Mouse (Mus musculus) CD4-positive, CD25-positive, alpha-beta regulatory T cell, adult 4 months (primary cell): ENCODE measurements at regions not wholly inside any gene's neighbourhood (a gene's known extent, or its start where the extent isn't known, plus 50 kb on each side); places are given as distances from the start of the nearest gene placed in this dataset.
A peak's percentile ranks its signal among the peaks of the same experiment; 100 is the strongest.

Experiments
- ATAC-seq: one replicate; pipeline ENCODE4 v1.8.0; 2017

DNA sequence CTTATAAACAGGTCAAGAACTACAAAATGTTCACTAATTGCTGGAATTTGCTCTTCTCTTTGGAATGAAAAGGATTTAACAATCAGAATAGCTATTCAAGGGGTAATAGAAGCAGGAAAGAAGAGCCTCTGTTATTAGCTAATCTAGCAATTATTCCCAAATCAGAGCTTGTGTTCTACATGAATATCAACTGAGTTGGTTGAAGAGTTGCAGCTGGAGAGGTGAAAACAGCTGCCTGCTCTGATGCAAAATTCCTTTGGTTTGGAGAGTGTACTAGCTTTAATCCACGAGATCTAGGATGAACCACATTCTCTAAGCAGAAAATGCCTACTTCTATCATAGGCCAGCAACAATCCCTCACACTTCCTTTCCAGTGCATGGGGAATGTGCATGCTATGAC is 674.8 kb downstream of the Gsdmc2 start:
- ATAC-seq: no peak

- no peak for ATAC-seq
Observed at GRCm38 (mm10) chr15:63166411-63166810, 678.6 kb downstream of the Gsdmc2 start.

GRCm38 (mm10) chr15:63163550-63164279 is 681.3 kb downstream of the Gsdmc2 start:
- no peak for ATAC-seq

- ATAC-seq: no peak
Observed at GRCm38 (mm10) chr15:63162881-63163549, 682.0 kb downstream of the Gsdmc2 start.

DNA sequence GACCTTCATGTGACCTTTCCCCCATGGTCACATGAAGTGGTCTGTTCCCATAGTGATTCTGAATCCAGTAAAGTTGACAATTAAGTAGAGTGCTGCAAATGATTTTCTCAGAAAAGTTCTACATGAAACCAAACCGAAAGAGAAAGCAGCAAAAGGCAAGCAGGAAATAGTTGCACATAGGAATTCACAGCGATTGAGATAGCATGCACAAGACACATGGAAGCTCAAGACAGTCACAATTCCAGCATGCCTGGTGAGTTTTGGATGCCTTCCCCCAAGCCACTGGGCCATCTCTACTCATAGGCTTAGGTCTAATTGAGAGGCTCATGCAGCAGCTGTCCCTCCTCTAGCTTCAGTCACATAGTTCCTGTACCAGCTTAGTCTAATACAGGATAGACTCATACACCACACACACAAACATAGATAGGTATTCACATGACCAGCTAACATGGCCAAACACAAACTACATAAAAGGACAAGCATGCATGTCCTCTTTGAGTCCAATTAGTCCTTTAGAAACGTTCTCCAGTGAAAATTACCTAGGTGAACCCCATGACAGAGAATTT is 721.8 kb downstream of the Gsdmc2 start:
- peak; percentile 94 for ATAC-seq

- no peak for ATAC-seq
Observed at GRCm38 (mm10) chr15:63112918-63113317, 732.1 kb downstream of the Gsdmc2 start.

DNA sequence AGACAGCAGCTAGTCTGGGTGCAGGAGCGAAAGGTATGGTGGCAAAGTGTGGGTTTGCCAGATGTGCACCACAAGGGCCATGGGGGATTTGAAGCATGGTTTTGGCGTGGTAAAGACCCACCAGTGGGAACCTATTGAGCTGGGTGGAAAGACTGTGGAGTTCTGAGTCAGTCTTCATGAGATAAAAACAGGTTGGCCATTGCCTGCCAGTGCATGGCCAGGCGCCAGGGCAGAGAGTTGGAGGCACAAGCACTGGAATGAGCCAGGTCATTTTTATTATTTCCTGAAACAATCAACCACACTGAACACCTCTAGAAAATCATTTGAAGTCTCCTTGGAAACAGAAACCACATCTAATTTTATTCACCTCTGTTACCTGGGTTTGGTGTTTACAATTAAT is 744.9 kb downstream of the Gsdmc2 start:
- ATAC-seq: no peak

DNA sequence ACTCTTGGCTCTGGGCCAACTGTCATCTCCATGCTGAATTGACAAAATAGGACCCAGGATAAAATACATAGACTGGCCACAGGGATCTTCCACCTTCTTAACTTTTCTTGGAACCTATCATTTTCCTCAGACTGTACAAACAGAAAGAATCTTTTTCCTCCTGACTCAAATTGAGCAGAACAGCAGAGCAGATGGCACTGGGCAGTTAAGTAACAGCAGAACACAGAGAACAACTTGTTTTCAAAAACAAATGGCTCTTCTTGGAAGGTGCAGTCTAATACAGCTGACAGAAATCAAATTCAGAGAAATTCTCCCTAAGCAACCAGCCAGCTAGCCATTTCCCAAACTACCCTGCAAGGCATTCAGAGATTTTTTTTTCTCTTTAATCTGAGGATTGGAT is 763.0 kb downstream of the Gsdmc2 start:
- ATAC-seq: no peak

- no peak for ATAC-seq
Observed at GRCm38 (mm10) chr15:63079825-63080224, 765.2 kb downstream of the Gsdmc2 start.

DNA sequence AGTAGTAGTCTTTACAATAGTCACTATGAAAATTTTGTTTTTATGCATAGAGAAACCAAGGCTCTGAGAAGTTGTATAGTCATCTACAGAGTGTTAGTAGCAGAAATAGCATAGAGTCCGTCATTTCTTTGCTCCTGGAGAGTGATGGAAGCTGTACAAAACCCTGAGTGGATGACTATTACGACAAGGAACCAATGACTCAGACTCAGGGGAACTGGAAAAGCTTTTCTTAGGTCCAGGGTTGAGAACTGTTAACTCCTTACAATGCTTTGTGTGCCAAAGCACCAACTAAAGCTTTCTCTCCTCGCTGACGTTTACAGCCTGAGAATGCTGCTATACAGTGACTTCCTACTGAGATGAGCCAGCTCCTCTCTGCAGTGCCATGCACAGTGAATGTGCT is 773.1 kb downstream of the Gsdmc2 start:
- no peak for ATAC-seq

DNA sequence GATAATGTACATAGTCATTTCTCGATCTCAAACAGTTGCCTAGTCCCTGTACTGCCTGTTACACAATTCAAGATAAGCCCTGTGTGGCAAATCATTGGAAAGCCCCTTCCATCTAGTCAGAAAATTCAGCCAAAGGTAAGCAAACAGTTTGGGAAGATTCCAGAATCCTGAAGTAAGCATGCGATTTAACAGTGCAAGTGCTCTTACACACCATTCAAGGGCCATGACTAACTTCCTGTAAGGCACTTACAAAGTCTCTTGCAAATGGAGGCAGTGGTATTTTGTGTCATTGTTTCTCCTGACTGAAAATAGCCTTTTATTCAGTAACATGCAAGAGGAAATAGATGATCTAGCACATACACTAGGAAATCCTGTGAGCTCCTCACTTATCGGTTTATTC is 777.9 kb downstream of the Gsdmc2 start:
- ATAC-seq: no peak

GRCm38 (mm10) chr15:63066020-63066439 is 778.9 kb downstream of the Gsdmc2 start:
- ATAC-seq: no peak

DNA sequence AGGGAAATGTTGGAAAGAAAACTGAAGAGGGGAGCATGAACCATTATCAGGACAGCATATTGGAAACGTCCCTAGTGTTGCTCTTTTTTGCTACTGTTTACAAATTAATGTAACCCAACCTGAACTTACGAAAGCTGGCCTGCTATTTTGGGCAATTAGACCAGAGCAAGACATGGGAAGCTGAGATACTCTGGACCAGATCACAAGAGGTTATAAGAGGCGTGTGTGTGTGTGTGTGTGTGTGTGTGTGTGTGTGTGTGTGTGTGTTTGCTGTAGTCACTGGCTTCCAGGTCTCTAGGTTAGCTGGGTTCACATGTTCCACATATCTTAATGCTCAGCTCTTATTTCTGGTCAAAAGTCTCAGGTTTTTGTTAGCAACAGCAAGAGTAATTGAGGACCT is 783.1 kb downstream of the Gsdmc2 start:
- ATAC-seq: no peak

- no peak for ATAC-seq
Observed at GRCm38 (mm10) chr15:63060826-63061225, 784.2 kb downstream of the Gsdmc2 start.

DNA sequence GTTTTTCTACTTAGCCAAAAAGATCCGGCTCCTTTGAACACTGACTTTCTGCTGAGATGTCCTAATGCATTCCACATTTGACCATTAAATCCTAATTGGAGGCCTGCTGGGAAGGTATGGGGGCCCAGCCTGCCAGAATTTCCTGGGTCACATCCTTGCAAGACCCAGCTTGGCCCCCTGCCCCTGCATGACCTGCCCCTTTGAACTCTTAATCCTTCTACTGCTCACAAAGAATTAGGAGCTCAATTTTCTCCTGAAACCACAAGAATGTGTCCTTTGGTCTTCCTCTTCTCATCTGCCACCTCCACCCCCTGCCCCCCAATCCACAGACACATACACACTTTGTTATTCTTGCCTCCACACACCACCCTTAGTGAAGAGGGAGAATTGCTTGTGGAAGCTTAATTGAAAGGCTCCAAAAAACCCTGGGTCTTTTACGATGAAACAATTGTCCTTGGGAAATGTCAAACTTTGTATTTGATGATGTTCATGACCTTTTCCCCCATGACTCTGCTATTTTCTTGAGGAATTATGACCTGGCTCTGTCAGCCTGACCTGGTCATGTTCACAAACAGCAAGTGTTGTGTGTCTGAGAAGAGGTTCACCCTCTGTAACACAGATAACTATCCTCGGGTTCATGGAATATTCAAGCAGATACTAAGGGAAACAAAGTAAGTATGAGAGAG is 792.3 kb downstream of the Gsdmc2 start:
- ATAC-seq: no peak

DNA sequence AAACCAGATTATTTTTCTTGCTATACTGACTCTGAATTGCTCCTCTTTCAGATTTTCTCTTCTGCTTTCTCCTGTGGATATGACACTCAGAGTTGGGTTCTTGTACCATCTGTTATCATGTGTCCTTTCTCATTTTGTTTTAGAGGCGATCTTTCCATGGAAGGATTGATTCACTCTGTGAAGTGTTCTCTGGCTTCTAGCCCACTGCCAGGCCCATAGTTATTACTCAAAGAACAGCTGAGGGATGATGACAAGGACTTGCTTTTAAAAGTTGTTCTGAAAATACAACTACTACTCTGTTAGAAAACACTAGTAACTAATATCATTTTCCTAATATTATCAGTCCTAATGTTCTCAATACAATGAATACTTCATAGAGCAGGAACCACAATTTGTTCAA is 794.9 kb downstream of the Gsdmc2 start:
- ATAC-seq: no peak

DNA sequence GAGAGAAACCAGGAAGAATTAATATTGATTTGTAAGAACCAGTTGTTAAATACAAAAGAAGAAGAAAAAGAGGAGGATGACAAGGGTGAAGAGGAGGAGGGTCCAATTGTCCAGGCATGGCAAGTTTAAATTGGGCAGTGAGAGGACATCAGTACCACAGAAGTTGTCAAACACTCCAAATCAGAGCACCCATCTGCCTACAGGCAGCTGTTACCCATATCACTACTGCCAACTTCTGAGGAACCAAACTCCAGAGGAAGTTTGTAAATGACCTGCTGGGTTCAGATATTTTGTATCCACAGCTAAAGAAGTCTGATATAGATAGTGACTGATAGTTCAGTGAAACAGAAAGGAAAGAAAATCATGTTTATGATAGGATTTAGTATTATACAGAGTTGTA is 802.6 kb downstream of the Gsdmc2 start:
- no peak for ATAC-seq

GRCm38 (mm10) chr15:63036241-63036640 is 808.7 kb downstream of the Gsdmc2 start:
- no peak for ATAC-seq

DNA sequence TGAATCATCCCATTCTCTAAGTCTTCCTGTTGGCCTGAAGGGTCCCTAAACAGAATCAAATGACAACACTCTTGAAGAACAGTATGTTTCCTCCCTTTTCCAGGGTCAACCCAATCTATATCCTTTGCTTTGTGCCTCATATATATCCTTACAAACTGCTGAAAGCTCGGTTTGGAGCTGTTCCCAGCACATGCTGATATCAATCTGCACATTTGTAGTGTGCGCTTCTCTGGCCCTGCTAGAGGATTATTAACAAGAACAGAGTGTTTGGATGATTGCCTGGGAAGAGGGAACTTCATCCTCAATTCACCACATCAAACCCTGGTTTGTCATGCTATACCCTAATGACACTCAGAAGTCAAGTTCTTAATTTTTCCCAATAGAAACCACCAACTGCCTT is 824.2 kb downstream of the Gsdmc2 start:
- no peak for ATAC-seq

GRCm38 (mm10) chr15:63017966-63018365 is 827.0 kb downstream of the Gsdmc2 start:
- ATAC-seq: no peak

DNA sequence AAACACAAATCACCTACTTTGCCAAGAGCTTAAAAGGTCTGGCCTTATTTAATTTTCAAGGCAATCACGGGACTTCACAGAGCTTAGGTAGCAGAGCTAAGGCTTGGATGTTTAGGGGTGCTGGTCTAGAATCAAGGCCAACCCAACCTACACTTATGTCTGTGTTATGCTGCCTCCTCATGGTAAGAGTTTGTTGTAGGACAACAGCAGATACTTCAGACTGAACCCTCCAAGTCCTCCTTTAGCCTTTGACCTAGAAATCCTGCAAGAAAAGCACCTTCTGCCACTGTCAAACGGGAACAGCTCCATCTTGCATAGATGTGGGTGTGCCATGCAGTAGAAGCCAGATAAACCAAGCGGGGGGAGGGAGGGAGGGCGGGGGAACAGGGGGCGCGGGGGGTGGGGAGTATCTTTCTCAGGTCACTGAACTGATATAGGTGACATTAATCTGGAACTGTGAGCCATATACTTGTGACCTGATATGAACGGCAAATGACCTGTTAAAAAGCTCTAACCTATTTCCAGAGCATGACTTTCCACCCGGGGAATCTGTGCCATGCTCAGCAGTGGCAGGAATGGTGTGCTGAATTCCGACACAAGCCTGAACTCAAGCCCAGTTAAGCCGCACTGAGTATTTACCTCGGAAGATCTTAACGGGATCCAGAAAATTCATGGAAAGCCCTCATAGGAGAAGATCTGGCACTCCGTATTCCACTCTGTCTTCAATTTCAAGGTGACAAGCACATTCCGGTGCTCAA is 838.3 kb downstream of the Gsdmc2 start:
- peak; percentile 60 for ATAC-seq

DNA sequence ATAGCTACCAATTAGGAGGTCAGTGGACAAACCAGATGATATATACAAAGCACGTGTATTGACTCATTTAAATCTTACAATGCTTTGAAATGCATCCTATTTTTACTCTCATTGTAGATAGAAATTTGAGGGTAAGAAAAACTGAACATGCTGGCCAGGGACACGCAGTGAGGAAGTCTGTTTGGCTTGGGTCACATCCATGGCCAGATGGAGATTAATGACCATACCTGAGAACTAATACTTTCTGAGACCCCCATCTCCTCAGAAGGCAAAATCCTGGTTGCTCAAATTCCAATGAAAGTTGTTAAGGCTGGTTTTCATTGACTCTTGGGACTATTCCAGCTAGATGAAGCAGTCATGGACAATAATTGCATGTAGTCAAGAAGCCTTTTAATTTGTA is 850.3 kb downstream of the Gsdmc2 start:
- ATAC-seq: no peak

DNA sequence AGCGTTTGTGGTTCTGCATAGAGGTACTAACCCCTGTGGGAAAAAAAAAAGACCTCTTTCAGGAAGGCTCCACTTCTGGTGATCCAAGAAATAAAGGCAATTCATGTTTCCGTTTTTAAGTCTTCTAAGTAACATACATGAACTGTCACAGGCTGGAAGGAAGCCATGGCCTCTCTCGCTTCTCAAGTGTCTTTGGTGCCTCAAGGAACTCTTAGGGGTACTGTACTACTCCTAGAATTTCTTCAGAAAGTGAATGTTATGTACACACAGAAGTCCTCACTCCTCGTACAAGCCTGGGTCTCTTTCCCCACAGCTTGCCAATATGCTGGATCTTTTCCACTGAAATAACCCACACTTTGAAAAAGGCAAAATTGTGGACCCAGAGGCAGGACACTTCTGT is 858.1 kb downstream of the Gsdmc2 start:
- no peak for ATAC-seq
